Mouse (Mus musculus): ENCODE measurements around the gene Nmd3. TPM values are rescaled to one million over a fixed set of nuclear protein-coding genes. Genes with fewer than 3 reads are reported as not detected.

The Nmd3 gene
- polyA plus RNA-seq, 2 experiments, result 57.5 to 127 TPM

DNA sequence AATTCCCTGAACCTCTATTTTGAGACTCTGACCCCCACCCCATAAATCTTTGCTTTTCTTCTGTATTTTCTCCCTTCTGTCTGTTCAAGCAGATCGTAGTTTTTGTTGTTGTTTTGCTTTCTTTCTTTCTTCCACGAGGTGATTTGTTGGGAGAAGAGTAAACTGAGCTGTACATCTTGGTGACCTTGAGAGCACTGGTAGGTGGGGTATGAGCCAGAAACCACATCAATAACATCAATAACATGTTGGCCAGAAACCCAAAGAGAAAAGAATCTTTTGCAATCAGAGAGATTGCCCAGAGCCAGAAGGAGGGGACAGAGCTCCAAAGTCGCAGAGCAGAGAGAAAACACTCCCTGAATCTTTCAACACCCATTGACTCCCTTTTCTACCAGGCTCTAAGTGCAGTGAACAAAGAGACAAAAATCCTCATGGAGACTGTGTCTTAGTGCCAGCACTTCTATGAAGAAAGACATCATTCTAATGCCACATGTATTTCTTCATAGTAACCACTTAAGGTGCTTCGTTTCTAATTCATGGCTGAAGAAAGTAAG is 57.5 kb downstream of the Nmd3 start:
- H3K4me2 ChIP-seq (replicated peaks; ENCODE audit: low read depth, low read length, severe bottlenecking), result no peak overlapping the region
- H3K27ac ChIP-seq (replicated peaks; ENCODE audit: low read depth, low read length), result no peak overlapping the region
- DNase-seq (ENCODE audit: low spot score), result no peak
- ATAC-seq (ENCODE audit: low FRiP score, low read depth), result no peak
- 72% methylated on average over 4 of the region's 4 CpGs for WGBS
- no peaks in the 10 kb centered on the region for H3K9me3 ChIP-seq (ENCODE audit: control insufficient read depth, low read length)
- no peak overlapping the region for H3K4me3 ChIP-seq (replicated peaks; ENCODE audit: low read length)
- H3K27me3 ChIP-seq (ENCODE audit: control insufficient read depth, insufficient read depth, low read length), result no peaks in the 10 kb centered on the region
- no peak overlapping the region for H3K9ac ChIP-seq (ENCODE audit: low read depth, low read length, severe bottlenecking)
- no peaks in the 10 kb centered on the region for H3K36me3 ChIP-seq (ENCODE audit: control insufficient read depth, insufficient read depth, low read length)
- H3K4me1 ChIP-seq (ENCODE audit: control insufficient read depth, insufficient read depth, low read length), result no peaks in the 10 kb centered on the region
- no peak for TF ChIP-seq POLR2A (IDR thresholded peaks at IDR 0.05; ENCODE audit: borderline replicate concordance, extremely low read depth, insufficient read depth, insufficient read length)

DNA sequence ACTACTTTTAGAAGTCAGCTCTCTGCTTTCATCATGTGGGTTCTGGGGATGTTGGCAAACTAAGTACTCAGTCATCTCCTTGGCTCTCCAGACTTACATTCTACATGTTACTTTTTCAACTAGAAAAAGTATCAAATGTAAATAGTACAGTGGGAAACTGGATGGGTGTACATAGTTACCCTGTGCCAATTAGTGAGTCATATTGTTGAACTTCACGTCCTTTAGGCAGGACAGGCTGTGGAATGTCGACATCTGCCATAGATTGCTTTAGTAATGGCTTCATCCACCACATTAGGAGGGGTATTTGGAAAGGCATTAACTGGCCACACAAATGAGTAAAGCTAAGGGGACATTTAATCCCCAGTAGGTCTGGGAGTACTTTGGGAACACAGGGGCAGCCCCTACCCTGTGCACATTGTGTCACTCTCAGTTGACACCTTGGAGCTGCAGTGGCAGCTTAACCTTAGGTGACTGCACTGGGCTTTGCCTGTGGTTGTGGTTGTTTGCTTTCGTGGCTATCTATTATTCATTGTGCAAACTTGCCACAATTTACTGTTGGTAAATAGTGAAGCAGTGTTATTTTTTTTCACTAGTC is 71.1 kb downstream of the Nmd3 start:
- H3K27ac ChIP-seq (replicated peaks; ENCODE audit: low read depth, low read length), result no peak overlapping the region
- WGBS, result 66% methylated on average over 3 of the region's 3 CpGs
- no peak overlapping the region for H3K4me2 ChIP-seq (replicated peaks; ENCODE audit: low read depth, low read length, severe bottlenecking)
- no peak for ATAC-seq (ENCODE audit: low FRiP score, low read depth)
- H3K4me1 ChIP-seq (ENCODE audit: control insufficient read depth, insufficient read depth, low read length), result no peaks in the 10 kb centered on the region
- TF ChIP-seq POLR2A (IDR thresholded peaks at IDR 0.05; ENCODE audit: borderline replicate concordance, extremely low read depth, insufficient read depth, insufficient read length), result no peak
- no peak overlapping the region for H3K4me3 ChIP-seq (replicated peaks; ENCODE audit: low read length)
- no peaks in the 10 kb centered on the region for H3K36me3 ChIP-seq (ENCODE audit: control insufficient read depth, insufficient read depth, low read length)
- DNase-seq (ENCODE audit: low spot score), result no peak
- H3K9me3 ChIP-seq (ENCODE audit: control insufficient read depth, low read length), result no peaks in the 10 kb centered on the region
- H3K27me3 ChIP-seq (ENCODE audit: control insufficient read depth, insufficient read depth, low read length), result no peaks in the 10 kb centered on the region
- no peak overlapping the region for H3K9ac ChIP-seq (ENCODE audit: low read depth, low read length, severe bottlenecking)

DNA sequence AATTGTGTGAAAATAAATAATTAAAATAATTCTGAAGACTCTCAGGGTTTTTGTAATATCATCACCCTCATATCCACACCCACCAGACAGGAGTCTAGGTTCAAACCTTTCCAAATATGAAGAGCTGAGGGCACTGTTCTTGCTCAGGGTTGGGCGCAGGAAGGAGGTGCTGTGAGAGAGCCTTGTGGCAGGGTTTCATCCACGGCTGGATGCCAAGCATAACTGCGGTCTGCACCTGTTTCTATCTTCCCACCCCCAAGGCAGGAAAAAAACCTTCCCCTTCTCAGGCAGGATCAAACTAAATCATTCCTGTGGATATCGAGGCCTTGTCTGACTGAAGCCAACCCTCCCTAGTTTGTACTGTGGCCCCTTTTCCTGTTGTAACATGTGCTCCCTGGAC is 75.7 kb downstream of the Nmd3 start:
- ATAC-seq (ENCODE audit: low FRiP score, low read depth), result no peak
- Histone ChIP-seq H3K27ac (replicated peaks; ENCODE audit: low read depth, low read length) (no peak overlapping the region), H3K4me1 (ENCODE audit: control insufficient read depth, insufficient read depth, low read length) (no peaks in the 10 kb centered on the region), H3K36me3 (ENCODE audit: control insufficient read depth, insufficient read depth, low read length) (no peaks in the 10 kb centered on the region), H3K9me3 (ENCODE audit: control insufficient read depth, low read length) (no peaks in the 10 kb centered on the region), H3K4me3 (replicated peaks; ENCODE audit: low read length) (no peak overlapping the region), H3K27me3 (ENCODE audit: control insufficient read depth, insufficient read depth, low read length) (no peaks in the 10 kb centered on the region), H3K4me2 (replicated peaks; ENCODE audit: low read depth, low read length, severe bottlenecking) (no peak overlapping the region), H3K9ac (ENCODE audit: low read depth, low read length, severe bottlenecking) (no peak overlapping the region)
- TF ChIP-seq POLR2A (IDR thresholded peaks at IDR 0.05; ENCODE audit: borderline replicate concordance, extremely low read depth, insufficient read depth, insufficient read length), result no peak
- DNase-seq (ENCODE audit: low spot score), result no peak
- 82% methylated on average over 4 of the region's 4 CpGs for WGBS

DNA sequence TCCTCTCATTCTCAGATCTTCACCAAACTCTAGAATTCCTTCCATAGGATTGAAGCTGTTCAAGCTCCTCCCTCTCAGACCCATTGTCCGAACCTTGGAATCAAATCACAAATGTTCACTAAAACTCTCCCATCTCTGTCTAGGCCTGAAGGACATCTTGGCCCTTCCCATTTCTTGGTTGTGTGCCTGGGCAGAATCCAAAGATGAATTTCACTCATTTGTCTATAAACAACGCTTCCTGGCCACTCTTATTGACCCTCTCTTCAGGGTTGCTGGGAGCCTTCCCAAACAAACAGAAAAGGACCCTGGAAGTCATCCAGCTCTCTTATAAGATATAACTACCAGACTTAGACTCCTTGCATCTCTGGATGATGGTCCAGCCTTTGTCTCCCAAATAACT is 76.2 kb downstream of the Nmd3 start:
- WGBS, result 88% methylated on average over 2 of the region's 2 CpGs
- TF ChIP-seq POLR2A (IDR thresholded peaks at IDR 0.05; ENCODE audit: borderline replicate concordance, extremely low read depth, insufficient read depth, insufficient read length), result no peak
- H3K4me3 ChIP-seq (replicated peaks; ENCODE audit: low read length), result no peak overlapping the region

DNA sequence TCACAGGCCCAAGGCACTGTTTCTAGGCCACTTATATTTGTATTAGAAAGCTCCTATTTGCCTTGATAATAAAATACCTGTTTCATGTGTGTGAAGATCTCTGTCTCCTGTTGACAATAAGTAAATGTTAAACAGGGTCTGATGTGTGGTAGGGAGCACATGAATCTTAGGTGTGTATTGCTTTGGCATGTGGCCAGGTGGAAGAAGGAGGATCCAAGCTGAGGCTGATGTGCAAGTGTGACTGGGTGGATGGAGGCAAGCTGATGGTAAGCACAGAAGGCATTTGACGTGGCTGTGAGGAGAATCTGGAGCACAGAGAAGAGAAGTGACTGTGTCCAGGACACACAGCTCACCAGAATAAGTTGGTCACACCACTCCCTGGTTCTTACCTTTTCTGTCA is 77.3 kb downstream of the Nmd3 start:
- Histone ChIP-seq H3K9ac (ENCODE audit: low read depth, low read length, severe bottlenecking) (no peak overlapping the region), H3K36me3 (ENCODE audit: control insufficient read depth, insufficient read depth, low read length) (no peaks in the 10 kb centered on the region), H3K27ac (replicated peaks; ENCODE audit: low read depth, low read length) (no peak overlapping the region), H3K9me3 (ENCODE audit: control insufficient read depth, low read length) (no peaks in the 10 kb centered on the region), H3K4me2 (replicated peaks; ENCODE audit: low read depth, low read length, severe bottlenecking) (no peak overlapping the region), H3K4me3 (replicated peaks; ENCODE audit: low read length) (no peak overlapping the region), H3K4me1 (ENCODE audit: control insufficient read depth, insufficient read depth, low read length) (no peaks in the 10 kb centered on the region), H3K27me3 (ENCODE audit: control insufficient read depth, insufficient read depth, low read length) (no peaks in the 10 kb centered on the region)
- DNase-seq (ENCODE audit: low spot score), result no peak
- WGBS, result 81% methylated on average over 1 of the region's 1 CpGs
- TF ChIP-seq POLR2A (IDR thresholded peaks at IDR 0.05; ENCODE audit: borderline replicate concordance, extremely low read depth, insufficient read depth, insufficient read length), result no peak
- ATAC-seq (ENCODE audit: low FRiP score, low read depth), result no peak

More for the DNA sequence above, 76.2 kb downstream of the Nmd3 start:
- ATAC-seq (ENCODE audit: low FRiP score, low read depth), result no peak
- Histone ChIP-seq H3K4me1 (ENCODE audit: control insufficient read depth, insufficient read depth, low read length) (no peaks in the 10 kb centered on the region), H3K27me3 (ENCODE audit: control insufficient read depth, insufficient read depth, low read length) (no peaks in the 10 kb centered on the region), H3K36me3 (ENCODE audit: control insufficient read depth, insufficient read depth, low read length) (no peaks in the 10 kb centered on the region), H3K9me3 (ENCODE audit: control insufficient read depth, low read length) (no peaks in the 10 kb centered on the region), H3K27ac (replicated peaks; ENCODE audit: low read depth, low read length) (no peak overlapping the region), H3K4me2 (replicated peaks; ENCODE audit: low read depth, low read length, severe bottlenecking) (no peak overlapping the region), H3K9ac (ENCODE audit: low read depth, low read length, severe bottlenecking) (no peak overlapping the region)
- no peak for DNase-seq (ENCODE audit: low spot score)
